Mouse (Mus musculus) forebrain, postnatal 0 days (tissue): ENCODE data around the gene Ccr8. TPM values are rescaled to one million over a fixed set of nuclear protein-coding genes. Genes with fewer than 3 reads are reported as not detected.

Source experiments
- ATAC-seq: fragments of 200-750 bp; cut with Nextera tagmentation; 2 replicates; pipeline ENCODE4 v1.8.0; 2017; ENCODE audit warnings: mild to moderate bottlenecking, moderate library complexity
- DNase-seq: peaks from one replicate; pipeline ENCODE4 v3.0.0-alpha.2; 2015
- H3K27ac ChIP-seq: fragments of 300-500 bp; sonication (generic); 2 replicates; pipeline ENCODE4 v1.5.1; 2014; ENCODE audit warnings: low read depth, mild to moderate bottlenecking, antibody characterized with exemption, low read length, moderate library complexity, mixed read lengths
- H3K27me3 ChIP-seq: fragments of 300-500 bp; sonication (generic); 2 replicates; pipeline ENCODE4 v1.6.1; 2014; ENCODE audit warnings: mild to moderate bottlenecking, low read length, mixed read lengths; ENCODE audit not compliant: insufficient read depth
- H3K36me3 ChIP-seq: fragments of 300-500 bp; sonication (generic); 2 replicates; pipeline ENCODE4 v1.6.1; 2014; ENCODE audit warnings: mild to moderate bottlenecking, moderate library complexity; ENCODE audit not compliant: insufficient read depth
- H3K4me1 ChIP-seq: fragments of 300-500 bp; sonication (generic); 2 replicates; pipeline ENCODE4 v1.6.1; 2014; ENCODE audit warnings: antibody characterized with exemption; ENCODE audit not compliant: insufficient read depth
- H3K4me2 ChIP-seq: fragments of 300-500 bp; sonication (generic); 2 replicates; pipeline ENCODE4 v1.6.1; 2014; ENCODE audit warnings: low read depth, mild to moderate bottlenecking, moderate library complexity
- H3K4me3 ChIP-seq: fragments of 300-500 bp; sonication (generic); 2 replicates; pipeline ENCODE4 v1.5.1; 2014; ENCODE audit warnings: low read depth, low read length, mixed read lengths
- H3K9ac ChIP-seq: fragments of 300-500 bp; sonication (generic); 2 replicates; pipeline ENCODE4 v1.6.1; 2014; ENCODE audit warnings: mild to moderate bottlenecking
- H3K9me3 ChIP-seq: fragments of 300-500 bp; sonication (generic); 2 replicates; pipeline ENCODE4 v1.6.1; 2016; ENCODE audit warnings: low read length
- CTCF ChIP-seq: sonication (generic); IDR thresholded peaks from 2 replicates; pipeline ENCODE4 v1.5.1; 2016; ENCODE audit warnings: antibody characterized with exemption, control low read depth, low read depth
- WGBS: fragments of 180-500 bp; shearing (Covaris S2); extraction: QIAGEN DNeasy Blood & Tissue Kit; methylation state at CpG from one replicate; pipeline ENCODE4 v1.1.7; 2014; 5-methylcytosine and 5-hydroxymethylcytosine counted together
- polyA plus RNA-seq: library from polyadenylated mRNA; unstranded; fragments of >200 nt; fragmentation: Nextera tagmentation; extraction: Ambion mirVana; gene quantifications from 2 replicates; pipeline ENCODE4 v1.2.1, GENCODE M21; 2015
- total RNA-seq: library from RNA; depleted of rRNA; stranded (reverse); fragments of >200 nt; gene quantifications from 2 replicates; pipeline ENCODE4 v1.2.3, GENCODE M21; 2014; rRNA removed

Gene Ccr8
- total and polyA plus RNA-seq, 2 experiments from 2014 or later, result not detected

GRCm38 (mm10) chr9:120132980-120133754, 41.3 kb downstream of the Ccr8 start:
- peaks cover 9% of the 10 kb centered on the region; the same call in 1 of the 2 replicates for H3K4me1 ChIP-seq
- H3K9me3 ChIP-seq, result no peaks in the 10 kb centered on the region
- H3K27me3 ChIP-seq, result no peaks in the 10 kb centered on the region
- no peak for DNase-seq
- no peak overlapping the region for H3K9ac ChIP-seq
- WGBS, result 42% methylated on average over 8 of the region's 8 CpGs
- no peak overlapping the region for H3K4me3 ChIP-seq
- ATAC-seq, result no peak
- TF ChIP-seq CTCF, result no peak
- H3K36me3 ChIP-seq, result peaks cover 46% of the 10 kb centered on the region
- no peak overlapping the region for H3K27ac ChIP-seq
- H3K4me2 ChIP-seq, result no peak overlapping the region

- ATAC-seq (no peak), DNase-seq (no peak)
- no peak overlapping the region for H3K27ac ChIP-seq
- H3K9ac ChIP-seq, result no peak overlapping the region
- H3K9me3 ChIP-seq, result no peaks in the 10 kb centered on the region
- H3K27me3 ChIP-seq, result no peaks in the 10 kb centered on the region
- H3K4me2 ChIP-seq, result no peak overlapping the region
- no peak for TF ChIP-seq CTCF
- H3K36me3 ChIP-seq, result peaks cover 46% of the 10 kb centered on the region
- H3K4me3 ChIP-seq, result no peak overlapping the region
- 0 out of 2 replicates have a peak, but pooled peaks cover 1% of the 10 kb centered on the region for H3K4me1 ChIP-seq
- WGBS, result 64% methylated on average over 6 of the region's 6 CpGs
These were observed 42.0 kb downstream of the Ccr8 start for GRCm38 (mm10) chr9:120133755-120134475.

DNA sequence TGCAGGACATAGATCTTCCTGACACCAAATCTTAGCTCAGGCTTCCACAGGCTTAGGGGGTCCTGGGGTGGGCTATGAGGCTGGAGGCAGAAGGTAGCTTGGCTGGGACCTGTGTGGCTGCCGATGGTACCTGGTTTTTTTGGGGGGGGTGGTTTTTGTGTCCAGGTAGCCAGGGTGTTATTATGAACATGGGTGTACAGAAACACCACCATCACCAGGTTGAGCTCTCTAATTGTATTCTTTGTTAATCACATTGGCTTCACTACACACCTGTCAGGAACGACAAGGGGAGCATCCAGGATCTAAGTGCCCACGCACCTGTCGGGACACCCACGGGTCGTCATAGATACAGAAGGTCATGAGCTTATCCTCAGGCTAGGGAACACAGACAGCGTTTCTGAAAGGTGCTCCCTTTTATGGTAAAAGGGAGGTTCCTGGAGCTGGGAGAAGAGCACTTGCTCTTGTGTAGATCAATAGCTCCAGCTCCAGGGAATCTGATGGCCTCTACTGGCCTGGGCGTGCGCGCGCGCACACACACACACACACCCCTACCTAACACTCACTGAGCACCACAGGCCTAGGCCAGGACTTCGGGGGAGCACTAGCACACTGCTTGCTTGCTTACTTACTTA, 42.7 kb downstream of the Ccr8 start:
- H3K27ac ChIP-seq, result no peak overlapping the region
- no peaks in the 10 kb centered on the region for H3K27me3 ChIP-seq
- H3K4me2 ChIP-seq, result no peak overlapping the region
- peaks cover 40% of the 10 kb centered on the region for H3K36me3 ChIP-seq
- no peaks in the 10 kb centered on the region for H3K4me1 ChIP-seq
- H3K4me3 ChIP-seq, result no peak overlapping the region
- TF ChIP-seq CTCF, result no peak
- no peak for DNase-seq
- H3K9ac ChIP-seq, result no peak overlapping the region
- no peak for ATAC-seq
- H3K9me3 ChIP-seq, result no peaks in the 10 kb centered on the region
- WGBS, result 88% methylated on average over 13 of the region's 13 CpGs

DNA sequence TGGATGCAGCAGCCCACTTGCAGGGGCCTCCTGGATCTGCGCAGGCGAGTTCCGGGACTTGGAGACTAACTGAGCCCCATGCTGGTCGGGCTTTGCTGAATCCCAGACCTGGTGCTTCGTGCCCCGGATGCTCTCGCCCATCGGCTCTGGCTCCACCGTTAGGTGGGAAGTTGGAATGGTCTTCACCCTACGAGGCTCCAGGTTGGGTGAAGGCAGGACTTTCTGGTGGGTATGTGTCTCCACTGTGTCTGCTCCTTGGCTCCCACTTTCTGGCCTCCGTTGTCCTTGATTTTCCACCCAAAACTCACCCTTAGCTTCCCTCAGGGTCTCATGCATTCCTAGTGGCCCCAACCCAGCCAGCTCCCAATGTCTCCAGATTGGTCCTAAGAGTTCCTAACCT, 43.5 kb downstream of the Ccr8 start:
- no peak overlapping the region for H3K4me2 ChIP-seq
- WGBS, result 89% methylated on average over 11 of the region's 11 CpGs
- ATAC-seq, result no peak

DNA sequence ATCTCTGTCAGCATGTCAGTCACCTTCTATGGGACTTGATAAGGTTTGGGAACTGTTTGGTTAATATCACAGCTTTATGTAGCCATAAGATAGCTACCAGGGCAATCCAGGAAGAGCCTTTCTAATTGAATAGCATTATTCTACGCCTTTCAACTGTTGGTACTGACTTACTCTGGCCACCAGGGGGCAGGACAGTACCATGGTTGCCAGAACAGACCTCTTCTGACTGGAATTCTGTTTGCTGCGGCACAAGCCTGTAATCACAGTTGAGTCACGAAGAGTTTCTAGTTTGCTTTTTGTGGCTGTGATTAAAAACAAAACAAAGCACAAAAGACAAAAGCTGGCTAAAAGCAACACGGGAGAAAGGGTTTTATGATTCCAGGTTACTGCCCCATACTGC, 48.7 kb downstream of the Ccr8 start:
- WGBS, result 5% methylated on average over 4 of the region's 4 CpGs
- no peaks in the 10 kb centered on the region for H3K27me3 ChIP-seq
- H3K4me3 ChIP-seq, result no peak overlapping the region
- DNase-seq (peak; percentile 92), ATAC-seq (peak; percentile 93)
- H3K9me3 ChIP-seq, result no peaks in the 10 kb centered on the region
- no peak overlapping the region for H3K27ac ChIP-seq
- H3K9ac ChIP-seq, result no peak overlapping the region
- no peaks in the 10 kb centered on the region for H3K36me3 ChIP-seq
- peak; percentile 97 for TF ChIP-seq CTCF
- H3K4me2 ChIP-seq, result no peak overlapping the region
- H3K4me1 ChIP-seq, result no peaks in the 10 kb centered on the region

More for the DNA sequence above, 43.5 kb downstream of the Ccr8 start:
- H3K4me3 ChIP-seq, result no peak overlapping the region
- DNase-seq, result no peak
- TF ChIP-seq CTCF, result no peak
- H3K27ac ChIP-seq, result no peak overlapping the region
- no peaks in the 10 kb centered on the region for H3K9me3 ChIP-seq
- no peak overlapping the region for H3K9ac ChIP-seq
- peaks cover 32% of the 10 kb centered on the region for H3K36me3 ChIP-seq
- H3K4me1 ChIP-seq, result no peaks in the 10 kb centered on the region
- no peaks in the 10 kb centered on the region for H3K27me3 ChIP-seq

GRCm38 (mm10) chr9:120144474-120144873, 52.6 kb downstream of the Ccr8 start:
- no peak overlapping the region for H3K9ac ChIP-seq
- no peaks in the 10 kb centered on the region for H3K27me3 ChIP-seq
- no peak overlapping the region for H3K27ac ChIP-seq
- H3K4me1 ChIP-seq, result no peaks in the 10 kb centered on the region
- H3K36me3 ChIP-seq, result no peaks in the 10 kb centered on the region
- H3K4me2 ChIP-seq, result no peak overlapping the region
- ATAC-seq (no peak), DNase-seq (no peak)
- TF ChIP-seq CTCF, result no peak
- no peaks in the 10 kb centered on the region for H3K9me3 ChIP-seq
- WGBS, result 84% methylated on average over 13 of the region's 13 CpGs
- H3K4me3 ChIP-seq, result no peak overlapping the region

Other genes with a start within 250 kb of the Ccr8 start
- gene Wdr48, start 197.2 kb upstream of the Ccr8 start, total RNA-seq, result 80.3 and 83.2 TPM in 2 replicates
- gene Wdr48, start 197.2 kb upstream of the Ccr8 start, polyA plus RNA-seq, result 41.1 and 47.9 TPM in 2 replicates
- 15.3 and 27.9 TPM in 2 replicates for gene Gorasp1, start 154.5 kb upstream of the Ccr8 start, total RNA-seq
- 20.3 and 24.0 TPM in 2 replicates for gene Gorasp1, start 154.5 kb upstream of the Ccr8 start, polyA plus RNA-seq
- gene Ttc21a, start 154.5 kb upstream of the Ccr8 start, total RNA-seq, result 2.5 and 4.3 TPM in 2 replicates
- gene Ttc21a, start 154.5 kb upstream of the Ccr8 start, polyA plus RNA-seq, result 0.45 and 0.85 TPM in 2 replicates
- 6.3 and 10.9 TPM in 2 replicates for gene Csrnp1, start 107.5 kb upstream of the Ccr8 start, total RNA-seq
- 2.2 and 2.7 TPM in 2 replicates for gene Csrnp1, start 107.5 kb upstream of the Ccr8 start, polyA plus RNA-seq
- not detected in 2 replicates for gene Xirp1, start 68.5 kb upstream of the Ccr8 start, total RNA-seq
- not detected in 2 replicates for gene Xirp1, start 68.5 kb upstream of the Ccr8 start, polyA plus RNA-seq
- gene Cx3cr1, start 22.2 kb upstream of the Ccr8 start, total RNA-seq, result 11.2 and 14.7 TPM in 2 replicates
- gene Cx3cr1, start 22.2 kb upstream of the Ccr8 start, polyA plus RNA-seq, result 5.1 and 10.6 TPM in 2 replicates
- 49.1 and 53.5 TPM in 2 replicates for gene Slc25a38, start 18.3 kb downstream of the Ccr8 start, total RNA-seq
- 30.8 and 31.4 TPM in 2 replicates for gene Slc25a38, start 18.3 kb downstream of the Ccr8 start, polyA plus RNA-seq
- gene Rpsa, start 35.6 kb downstream of the Ccr8 start, total RNA-seq, result 2,026 and 2,688 TPM in 2 replicates
- 949 and 1,184 TPM in 2 replicates for gene Rpsa, start 35.6 kb downstream of the Ccr8 start, polyA plus RNA-seq
- gene Mobp, start 57.6 kb downstream of the Ccr8 start, total RNA-seq, result 0.08 TPM in 1 of 2 replicates, not detected in the other
- 0.18 TPM in 1 of 2 replicates, not detected in the other for gene Mobp, start 57.6 kb downstream of the Ccr8 start, polyA plus RNA-seq
- 9.0 and 12.4 TPM in 2 replicates for gene Myrip, start 209.4 kb downstream of the Ccr8 start, total RNA-seq
- 1.7 and 3.0 TPM in 2 replicates for gene Myrip, start 209.4 kb downstream of the Ccr8 start, polyA plus RNA-seq